Mouse (Mus musculus) thymus, postnatal 36 days (tissue): Measurements from ENCODE around the gene Wwox.

Source experiments
- DNase-seq, 2 experiments: peaks; one replicate each; pipeline ENCODE4 v3.0.0; 2022; ENCODE audit warnings: mixed read lengths in 2 of 2

Gene Wwox

DNA sequence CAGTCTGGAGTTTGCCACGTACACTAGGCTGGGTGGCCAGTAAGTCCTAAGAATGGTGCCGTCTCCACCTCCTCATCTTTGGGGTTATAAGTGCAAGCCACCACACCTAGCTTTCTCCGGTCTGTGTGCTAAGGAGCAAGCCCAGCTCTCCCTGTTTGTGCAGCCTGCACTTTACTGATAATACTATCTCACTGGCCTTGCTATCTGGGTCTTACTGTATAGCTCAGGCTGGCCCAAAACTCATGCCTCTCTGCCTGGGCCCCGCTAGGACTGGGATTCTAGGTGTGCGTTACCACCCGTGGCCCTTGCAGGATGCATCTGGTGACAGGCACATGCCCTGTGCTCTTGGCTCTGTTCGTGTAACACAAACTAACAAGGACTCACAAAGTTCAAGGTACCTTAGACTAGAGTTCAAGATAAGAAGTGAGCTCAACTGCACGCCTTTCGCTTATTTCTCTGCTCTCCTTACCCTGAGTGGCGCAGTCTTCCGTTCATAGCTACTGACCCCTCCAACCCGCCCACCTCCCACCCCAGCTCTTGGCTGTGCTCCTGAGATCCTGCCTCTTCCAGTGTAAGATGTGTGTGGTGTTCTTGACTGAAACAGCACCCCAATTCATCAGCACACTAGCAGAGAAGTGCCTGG lies 618.9 kb downstream of the Wwox start:
- no peak for DNase-seq

DNA sequence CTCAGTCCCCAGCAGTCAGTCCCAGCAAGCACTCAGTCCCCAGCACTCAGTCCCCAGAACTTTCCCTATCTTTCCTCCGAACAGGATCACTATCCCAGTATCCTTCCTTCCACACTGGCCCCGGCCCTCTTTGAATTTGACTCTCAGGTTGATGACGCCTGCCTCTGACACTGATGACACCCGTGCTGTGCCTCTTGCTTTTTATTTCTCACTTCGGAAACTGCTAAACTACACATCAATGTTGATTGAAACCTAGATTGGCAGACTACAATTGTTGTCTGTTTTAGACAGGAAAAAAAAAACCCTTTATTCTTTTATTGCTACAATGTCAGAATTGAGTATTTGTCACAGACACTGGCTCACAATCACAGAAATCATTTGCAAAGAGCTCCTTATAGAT lies 624.2 kb downstream of the Wwox start:
- DNase-seq, result no peak

DNA sequence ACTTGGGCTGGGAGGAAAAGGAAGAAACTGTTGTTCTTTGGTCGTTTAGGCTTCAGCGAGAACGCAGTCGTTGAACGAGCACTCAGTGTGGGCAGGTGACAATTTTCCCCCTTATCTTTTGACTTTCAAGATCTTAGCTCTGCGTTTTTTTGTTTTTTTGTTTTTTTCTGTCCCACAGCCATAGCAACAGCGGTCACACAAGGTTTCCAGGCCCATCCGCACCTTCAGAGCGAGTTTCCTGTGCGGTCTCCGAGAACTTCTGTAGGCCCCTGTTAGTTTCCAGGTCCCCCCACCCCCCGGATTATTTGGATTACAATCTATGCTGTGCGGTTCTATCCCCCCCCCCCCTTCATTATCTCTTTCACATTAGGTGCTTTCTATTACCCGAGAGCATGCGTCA lies 625.2 kb downstream of the Wwox start:
- DNase-seq, result no peak

DNA sequence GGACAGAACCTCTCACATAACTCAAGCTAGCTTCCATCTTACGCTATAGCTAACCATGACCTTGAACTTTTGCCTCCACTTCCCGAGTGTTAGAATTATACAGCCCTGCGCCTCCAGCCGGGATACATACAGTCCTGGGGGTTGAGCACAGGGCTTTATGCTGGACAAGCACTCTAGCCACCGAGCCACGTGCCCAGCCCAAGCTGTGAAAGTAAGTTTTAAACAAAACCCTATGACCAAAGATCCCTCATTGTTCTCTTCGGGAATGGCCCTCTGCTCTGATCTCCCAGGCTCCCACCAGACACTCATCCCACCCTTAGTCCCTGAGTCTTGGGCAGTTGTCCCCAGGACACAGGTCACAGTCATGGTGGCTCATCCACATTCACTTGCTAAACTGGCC lies 625.9 kb downstream of the Wwox start:
- DNase-seq, result no peak

DNA sequence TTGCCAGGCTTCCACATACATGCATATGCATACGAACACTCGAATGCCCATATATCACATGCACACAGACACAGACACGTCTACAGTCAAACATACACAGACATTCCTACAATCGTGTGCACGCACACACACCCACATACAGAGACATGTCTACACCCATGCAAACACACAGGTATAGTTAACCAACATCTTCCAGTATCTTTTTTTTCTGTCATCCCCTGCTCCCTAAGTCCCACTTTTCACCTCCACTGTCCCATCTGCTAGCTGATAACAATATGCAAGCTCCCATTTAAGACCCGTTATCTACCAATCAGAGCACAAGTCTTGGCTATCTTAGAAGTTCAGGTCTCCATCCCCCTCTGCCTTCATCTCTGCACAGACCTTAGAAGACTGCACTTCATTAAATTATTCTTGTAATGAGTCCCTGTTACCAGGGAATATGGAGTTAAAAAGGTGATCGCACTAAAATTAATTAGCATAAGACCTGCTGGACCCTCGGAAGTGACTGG lies 627.1 kb downstream of the Wwox start:
- no peak for DNase-seq

DNA sequence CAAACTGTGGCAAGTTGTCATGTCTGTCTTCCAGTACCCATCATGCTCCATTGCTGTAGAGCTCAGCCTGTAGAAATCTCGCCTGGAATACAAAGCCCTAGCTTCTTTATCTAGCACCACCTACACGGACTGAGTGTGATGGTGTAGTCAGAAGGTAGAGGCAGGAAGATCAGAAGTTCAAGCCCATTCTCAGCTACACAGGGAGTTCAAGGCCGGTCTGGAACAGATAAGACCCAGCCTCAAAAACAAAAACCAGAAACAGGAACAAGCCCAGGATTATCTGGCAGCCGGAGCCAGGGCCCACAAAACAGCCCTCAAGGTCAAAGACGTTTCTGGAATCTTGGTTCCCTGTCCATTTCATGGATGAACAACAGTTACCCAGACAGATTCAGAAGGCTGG lies 629.3 kb downstream of the Wwox start:
- no peak for DNase-seq

DNA sequence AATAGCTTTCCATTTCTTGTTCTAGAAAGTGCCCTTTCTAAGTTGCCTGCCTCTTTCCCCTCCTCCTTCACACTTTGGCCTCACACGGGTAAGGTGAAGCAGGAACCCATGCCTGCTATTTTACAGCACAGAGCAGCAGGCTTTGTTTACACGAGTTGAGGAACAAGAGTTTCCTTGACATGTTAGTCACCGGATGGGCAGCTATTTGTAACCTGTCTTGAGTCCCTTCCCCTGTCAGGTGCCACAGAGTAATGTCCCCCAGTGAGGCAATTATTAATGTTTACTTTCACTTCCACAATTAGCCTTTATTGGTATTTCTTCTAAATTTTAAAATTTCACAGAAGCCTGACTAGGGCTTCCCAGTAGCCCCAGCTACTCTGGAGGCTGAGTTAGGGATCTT lies 630.8 kb downstream of the Wwox start:
- no peak for DNase-seq

DNA sequence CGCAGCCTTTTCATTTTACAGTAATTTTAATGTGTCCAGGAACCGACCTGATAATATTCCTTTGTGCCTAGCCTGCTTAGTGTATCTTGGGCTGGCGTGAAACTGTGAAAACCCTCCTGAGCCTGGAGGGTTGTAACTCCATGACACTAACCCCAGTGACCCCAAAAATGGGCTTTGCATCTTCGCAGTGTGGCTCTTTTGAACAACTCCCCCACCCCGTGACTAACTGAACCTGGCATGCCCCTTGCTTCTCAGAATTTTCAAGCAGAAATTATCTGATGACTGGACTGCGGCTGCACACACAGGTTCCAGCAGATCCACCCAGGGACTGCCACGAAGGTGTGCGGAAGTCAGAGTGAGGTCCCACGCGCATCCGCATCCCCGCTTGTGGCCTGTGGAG lies 631.8 kb downstream of the Wwox start:
- DNase-seq, result no peak

DNA sequence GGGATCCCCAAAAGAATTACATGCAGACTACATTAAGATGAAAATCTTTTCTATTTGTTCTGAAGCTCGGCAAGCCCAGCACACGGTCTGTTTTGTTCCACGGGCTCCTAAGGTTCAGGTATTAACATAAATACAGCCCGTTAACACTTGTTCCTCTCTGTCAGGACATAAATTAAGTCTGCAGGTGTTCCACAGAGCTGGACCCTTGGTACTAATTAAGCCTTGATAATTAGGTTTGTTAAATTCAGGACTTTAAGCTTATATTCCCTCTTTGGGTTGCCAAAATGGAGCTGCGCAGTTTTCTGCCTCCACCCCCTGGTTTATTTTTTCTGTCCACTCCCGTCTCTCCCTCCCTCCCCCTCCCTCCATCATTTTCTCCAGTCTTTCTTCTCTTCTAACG lies 638.8 kb downstream of the Wwox start:
- no peak for DNase-seq

DNA sequence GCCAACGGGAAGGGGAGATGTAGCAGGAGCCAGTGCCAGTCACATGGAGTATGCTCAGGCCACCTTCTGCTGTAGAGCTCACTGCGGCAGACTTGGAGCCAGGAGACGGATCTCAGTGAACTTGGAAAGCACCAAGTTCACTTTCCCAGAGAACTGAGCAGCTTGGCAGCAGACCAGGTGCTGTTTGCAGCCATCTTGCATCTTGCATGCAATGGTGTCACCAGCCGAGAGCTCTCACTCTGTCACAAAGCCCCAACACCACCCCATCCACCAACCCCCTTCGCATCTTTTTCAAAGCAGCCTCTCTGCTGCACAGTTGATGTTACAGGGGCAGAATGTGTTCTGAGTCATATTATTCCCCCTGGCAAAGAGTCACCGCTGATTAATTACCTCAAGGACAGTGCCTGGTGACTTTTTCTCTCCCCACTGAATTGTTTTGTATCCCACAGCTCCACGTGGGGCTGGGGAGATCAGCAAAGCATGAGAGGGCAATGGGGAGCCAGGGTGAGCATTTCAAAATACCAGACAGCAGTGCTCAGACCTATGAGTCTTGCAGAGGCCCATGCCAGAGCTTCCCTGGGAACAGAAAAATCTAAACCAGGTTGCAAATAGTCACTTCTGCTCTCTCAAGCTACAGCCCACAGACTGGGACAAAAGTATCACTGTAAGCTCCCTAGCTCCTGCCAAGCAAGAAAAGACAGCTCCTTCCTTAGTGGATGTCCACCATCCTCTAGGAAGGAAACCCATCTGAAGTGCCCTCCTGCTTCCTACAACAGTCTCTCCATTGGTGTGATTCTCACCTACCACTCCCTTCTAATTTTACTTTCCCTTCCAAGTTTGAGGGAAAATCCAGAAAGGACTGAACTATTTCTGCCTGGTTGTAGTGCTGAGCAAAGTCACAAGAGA lies 642.1 kb downstream of the Wwox start:
- DNase-seq, result no peak

DNA sequence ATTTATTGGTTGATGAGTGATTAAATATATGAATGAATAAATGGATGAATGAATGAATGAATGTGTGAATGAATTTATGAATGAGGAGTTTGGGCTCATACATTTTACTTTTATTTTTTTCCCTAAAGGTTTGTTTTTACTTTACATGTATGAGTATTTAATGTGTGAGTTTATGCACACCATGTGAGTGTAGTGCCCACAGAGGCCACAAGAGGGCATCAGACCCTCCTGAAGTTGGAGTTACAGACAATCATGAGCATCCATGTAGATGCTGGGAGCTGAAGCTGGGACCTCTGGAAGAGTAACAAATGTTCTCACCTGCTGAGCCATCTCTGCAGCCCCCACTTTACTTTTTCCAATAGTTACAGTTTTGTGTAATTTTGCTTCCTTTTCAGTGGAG lies 648.7 kb downstream of the Wwox start:
- no peak for DNase-seq

DNA sequence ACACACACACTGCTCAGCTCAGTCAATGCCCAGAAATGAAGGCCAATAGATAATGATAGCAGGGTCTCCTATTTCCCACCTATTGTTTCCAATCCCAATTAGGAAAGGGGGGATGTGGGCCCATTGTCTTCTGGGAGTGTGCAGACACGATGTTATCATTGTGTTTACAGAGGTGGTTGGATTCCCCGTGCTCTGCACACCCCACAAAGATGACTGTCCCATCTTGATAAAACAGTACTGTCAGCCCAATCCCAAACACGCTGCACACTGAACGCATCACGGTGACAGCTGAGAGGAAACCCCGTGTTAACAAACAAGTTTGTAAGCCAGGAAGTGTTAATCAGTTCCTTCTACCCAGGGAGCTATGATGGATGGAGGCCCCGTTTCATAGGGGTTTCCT lies 650.3 kb downstream of the Wwox start:
- no peak for DNase-seq

DNA sequence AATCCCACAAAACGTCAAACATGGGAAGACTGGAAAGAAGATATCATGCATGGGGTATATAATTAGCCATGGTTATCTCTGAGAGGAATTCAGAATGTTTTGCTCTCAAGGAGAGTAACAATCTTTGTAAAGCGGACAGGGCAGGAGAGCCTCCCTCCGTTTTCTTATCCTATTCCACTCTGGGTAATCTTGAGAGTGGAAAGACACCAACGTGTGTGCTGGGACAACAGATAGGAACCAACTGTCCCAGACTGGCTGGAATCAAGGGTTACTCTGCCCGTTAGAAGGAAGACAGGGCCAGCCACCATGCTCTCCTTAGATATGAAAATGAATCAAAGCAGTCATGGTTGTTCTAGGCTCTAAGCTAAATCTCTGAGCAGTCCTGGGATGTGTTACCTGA lies 650.7 kb downstream of the Wwox start:
- DNase-seq, result no peak

DNA sequence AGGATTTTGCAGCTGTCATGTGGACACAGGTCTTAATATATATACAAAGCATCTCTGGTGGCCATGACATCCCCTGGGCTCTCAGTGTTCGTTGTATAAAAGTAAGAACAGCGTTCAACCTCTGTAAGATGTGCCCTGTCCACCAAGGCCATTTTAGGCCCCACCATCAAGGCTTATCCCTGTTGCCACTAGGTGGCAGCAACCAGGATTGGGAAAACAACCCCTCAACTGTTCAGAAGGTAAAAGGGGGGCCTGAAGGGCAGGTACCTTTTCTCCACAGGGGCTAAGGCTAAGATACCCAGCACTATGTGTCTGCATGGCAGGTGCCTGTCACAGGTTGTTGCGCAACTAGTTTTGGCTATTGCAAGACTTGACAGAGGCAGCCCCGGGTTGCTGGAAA lies 656.1 kb downstream of the Wwox start:
- peak; percentile 39 to 45 for DNase-seq

DNA sequence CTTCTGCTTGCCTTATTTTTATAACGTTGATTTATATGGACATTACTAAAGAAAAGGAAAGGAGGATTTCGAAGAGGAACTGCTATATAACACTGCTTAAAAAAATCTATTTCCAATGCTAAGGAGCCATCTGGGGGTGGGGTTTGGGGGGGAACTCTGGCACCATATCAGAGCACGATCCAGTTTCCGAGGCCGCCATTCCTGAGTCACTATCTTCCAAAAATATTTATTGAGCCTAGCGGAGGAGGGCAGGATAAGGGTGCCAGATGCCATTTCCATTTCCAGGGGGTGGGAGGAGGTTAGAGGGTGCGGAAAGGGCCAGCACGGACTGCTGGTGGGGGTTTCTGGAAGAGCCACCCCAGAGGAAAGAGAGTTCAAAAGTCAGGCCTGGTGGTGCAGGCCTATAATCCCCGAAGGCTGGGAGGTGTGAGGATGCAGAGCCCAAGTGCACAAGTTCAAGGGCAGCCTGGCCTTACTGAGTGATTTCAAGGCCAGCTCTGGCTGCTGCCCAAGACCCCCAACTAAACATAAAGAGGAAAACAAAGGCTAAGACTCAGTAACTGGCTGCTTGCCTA lies 658.6 kb downstream of the Wwox start:
- no peak for DNase-seq

DNA sequence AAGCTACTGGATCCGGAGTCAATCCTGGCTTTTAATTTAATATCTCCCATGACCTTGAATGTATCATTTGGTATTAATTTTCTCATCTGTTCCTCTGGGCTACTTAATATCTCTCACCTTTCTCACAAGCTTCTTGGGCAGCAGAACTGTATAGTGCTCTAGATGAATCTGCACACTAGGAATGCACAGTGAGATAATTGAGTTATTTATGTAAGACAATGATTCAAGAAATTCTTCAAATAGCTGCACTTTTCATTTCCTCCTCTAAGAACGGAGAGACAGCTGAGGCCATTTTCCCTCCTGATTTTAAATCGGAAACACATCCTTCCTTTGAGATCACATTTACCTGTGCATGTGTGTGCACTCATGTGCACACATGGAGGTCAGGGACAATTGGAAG lies 669.9 kb downstream of the Wwox start:
- DNase-seq, result no peak

DNA sequence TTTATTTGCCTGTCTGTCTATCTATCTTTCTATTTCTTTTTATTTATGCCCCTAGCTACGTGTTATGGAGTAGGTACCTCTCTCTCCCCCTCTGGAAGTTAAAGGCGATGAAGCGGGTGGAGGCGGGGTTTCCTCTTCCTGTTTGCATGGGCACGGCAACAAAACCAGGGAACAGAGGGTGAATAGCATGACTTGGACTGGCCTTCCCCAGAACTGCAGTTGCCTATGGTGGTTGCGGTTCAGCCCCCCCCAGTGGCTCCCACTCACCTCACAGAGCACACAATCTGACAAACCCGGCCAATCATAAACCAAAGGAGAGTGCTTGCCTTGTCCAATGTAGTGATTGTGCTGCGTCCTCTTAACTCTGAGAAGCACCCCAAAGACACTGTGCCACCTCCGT lies 671.0 kb downstream of the Wwox start:
- DNase-seq, result peak; percentile 29 to 37

DNA sequence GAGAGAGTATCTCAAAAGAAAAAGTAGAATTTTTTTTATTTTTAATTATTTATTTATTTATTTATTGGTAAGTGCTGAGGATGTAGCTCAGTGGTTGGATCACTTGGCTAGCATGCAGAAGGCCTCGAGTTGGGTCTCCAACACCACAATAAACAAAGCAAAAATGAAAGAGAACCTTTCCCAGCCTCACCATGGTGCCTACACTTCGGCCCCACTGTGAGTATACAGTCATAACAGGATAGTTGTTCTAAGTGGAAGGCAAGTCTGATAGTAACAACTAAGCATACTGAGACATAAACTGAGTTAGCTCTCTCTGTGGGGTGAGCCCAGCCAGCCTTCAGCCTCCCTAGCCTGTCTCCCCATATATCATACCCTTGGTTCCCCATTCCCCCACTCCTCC lies 672.6 kb downstream of the Wwox start:
- no peak for DNase-seq

DNA sequence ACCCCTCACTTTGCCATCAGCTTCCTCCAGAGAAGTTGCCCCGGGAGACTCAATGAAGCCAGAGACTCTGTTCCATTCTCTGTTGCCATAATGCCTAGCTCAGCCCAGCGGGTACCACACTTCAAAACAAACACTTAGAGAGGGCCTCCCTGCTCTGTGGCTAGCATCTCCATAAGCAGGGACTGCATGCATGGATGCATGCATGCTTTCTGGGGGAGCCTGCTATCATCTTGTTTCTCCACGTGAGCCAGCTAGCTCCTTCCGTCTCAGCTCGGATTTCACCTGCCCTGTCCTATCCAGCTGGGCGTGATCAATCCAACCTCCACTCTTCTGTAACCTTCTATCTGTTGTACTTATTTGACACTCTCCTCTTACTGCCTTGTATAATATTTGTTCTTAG lies 675.0 kb downstream of the Wwox start:
- DNase-seq, result no peak

DNA sequence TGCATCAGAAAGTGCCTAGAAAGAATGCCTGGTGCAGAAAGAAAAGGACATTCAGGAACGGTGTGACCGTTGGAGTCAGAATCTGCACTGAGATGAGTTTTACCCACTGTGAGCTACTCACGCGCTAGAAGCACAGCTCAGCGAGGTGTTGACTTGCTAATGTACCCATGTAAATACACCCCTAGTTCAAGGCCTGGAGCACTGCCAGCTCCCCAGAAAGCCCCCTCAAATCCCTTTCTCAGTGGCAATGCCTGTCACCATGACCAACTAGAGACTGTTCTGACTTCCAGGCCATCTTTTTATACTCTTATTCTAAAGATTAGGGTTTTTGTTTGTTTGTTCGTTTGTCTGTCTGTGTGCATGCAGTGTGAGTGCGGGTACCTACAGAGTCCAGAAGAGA lies 686.6 kb downstream of the Wwox start:
- no peak for DNase-seq

DNA sequence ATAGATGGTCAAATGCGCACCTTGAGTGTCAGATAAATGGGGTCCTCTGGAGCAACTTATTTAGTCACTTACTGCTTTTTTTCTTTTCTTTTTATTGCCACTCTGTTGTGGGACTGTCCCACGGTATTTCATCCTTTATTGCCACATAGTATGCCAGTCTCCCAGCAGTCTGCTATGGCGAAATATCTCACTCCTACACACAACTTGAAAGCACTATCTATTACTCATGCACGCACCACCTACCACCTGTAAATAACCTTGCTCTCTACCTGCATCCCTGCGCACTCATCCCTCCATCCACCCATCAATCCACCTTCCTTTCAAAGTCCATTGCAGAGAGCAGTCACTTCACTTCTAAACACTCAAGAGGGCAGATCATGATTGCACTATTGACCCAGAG lies 687.2 kb downstream of the Wwox start:
- no peak for DNase-seq

DNA sequence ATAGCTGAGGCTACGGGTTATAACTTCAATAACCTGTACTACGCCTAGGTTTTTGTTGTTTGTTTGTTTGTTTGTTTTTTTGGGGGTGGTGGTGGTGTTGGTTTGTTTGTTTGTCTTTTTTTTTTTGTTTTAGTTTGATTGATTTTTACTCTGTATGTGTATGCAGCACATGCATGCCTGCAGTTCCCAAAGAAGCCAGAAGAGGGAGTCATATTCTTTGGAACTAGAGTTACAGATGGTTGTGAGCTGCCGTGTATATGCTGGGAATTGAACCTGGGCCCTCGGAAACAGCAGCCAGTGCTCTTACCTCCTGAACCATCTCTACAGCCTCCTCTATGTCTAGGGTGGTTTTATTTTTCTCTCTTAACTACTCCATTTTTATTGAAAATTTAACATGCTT lies 689.9 kb downstream of the Wwox start:
- DNase-seq, result no peak

DNA sequence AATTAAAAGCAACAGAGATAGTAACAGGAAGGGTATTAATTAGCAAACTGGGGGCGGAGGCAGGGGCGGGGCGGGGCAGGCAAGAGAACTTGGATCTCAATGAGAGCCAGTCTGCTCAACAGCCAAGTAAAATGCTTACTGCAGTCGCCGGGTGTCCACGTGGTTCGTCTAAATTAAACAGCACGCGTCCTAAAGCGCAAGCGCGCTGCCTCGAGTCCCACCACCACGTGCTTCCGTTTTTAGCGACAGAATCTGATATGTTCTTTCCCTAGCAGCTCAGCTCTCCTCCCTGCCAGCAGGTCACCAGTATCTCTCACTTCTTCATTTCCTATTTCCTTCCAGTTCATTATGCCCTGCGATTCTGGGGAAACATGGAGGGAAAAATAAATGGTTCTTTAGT lies 693.7 kb downstream of the Wwox start:
- DNase-seq, result no peak

DNA sequence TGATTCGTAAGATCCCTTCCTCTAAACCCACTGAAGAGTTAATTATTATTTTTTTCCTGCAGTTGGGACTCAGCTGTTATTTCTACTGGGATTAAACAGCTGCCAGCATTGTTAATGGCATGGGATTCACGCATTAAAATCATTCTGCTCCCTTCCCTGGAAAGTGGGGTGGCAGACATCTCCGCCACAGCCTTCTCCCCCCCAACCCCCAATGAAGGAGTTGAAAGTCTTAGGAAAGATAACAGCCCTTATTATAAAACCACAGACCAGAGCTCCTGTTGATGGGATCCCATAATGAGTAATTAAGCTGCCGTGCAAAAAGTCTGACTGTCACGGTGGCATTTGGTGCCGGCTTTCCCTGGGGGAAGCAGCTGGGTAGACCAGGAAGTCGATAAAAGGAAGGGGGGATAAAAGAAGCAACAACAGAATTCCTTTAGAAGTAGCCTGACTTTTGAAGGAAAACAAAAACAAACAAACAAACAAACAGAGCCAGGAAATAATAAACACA lies 694.3 kb downstream of the Wwox start:
- no peak for DNase-seq
